Mouse (Mus musculus): Measurements from ENCODE around the gene Vps51. TPM values are rescaled to one million over a fixed set of nuclear protein-coding genes. Genes with fewer than 3 reads are reported as not detected.

Gene Vps51
- polyA plus RNA-seq, 1 experiment: 72.9 TPM

DNA sequence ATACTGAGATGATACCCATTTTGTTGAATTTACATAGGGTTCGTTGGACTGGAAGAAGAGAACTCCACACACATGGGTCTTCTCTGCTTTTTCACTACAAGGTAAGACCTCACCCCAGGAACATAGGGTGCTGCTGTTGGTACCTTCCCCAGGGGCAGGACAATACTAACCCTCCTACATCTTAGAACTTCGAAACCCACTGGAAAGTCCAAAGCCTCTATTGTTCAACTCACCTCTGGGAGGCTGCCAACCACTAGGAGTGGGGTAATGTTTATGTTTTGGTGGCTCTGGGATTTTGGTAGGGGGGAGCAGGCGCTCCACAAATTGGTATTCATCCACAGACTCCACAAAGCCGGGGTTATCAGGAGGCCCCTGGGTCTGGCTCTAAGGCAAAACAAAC lies 20.3 kb downstream of the Vps51 start:
- TF ChIP-seq POLR2A (IDR thresholded peaks at IDR 0.05; ENCODE audit: low read depth, low read length) (no peak), CTCF (IDR thresholded peaks at IDR 0.05; ENCODE audit: extremely low read depth, insufficient read depth, insufficient read length, insufficient replicate concordance) (no peak)
- Histone ChIP-seq H3K27me3 (ENCODE audit: control insufficient read depth, insufficient read depth, low read length) (no peaks in the 10 kb centered on the region), H3K4me1 (ENCODE audit: control insufficient read depth, insufficient read depth, insufficient read length) (no peaks in the 10 kb centered on the region; the same call in 1 of the 2 replicates), H3K36me3 (ENCODE audit: control insufficient read depth, insufficient read depth, low read length) (peaks cover 37% of the 10 kb centered on the region), H3K4me3 (ENCODE audit: extremely low read depth, insufficient read depth, insufficient read length) (peak overlapping the region; percentile 94; the same call in 1 of the 2 replicates), H3K27ac (ENCODE audit: insufficient read depth, low read length) (no peak overlapping the region)
- WGBS: 55% methylated on average over 4 of the region's 4 CpGs
- DNase-seq (ENCODE audit: low read depth in 1 of 2, low spot score in 2 of 2): no peak

DNA sequence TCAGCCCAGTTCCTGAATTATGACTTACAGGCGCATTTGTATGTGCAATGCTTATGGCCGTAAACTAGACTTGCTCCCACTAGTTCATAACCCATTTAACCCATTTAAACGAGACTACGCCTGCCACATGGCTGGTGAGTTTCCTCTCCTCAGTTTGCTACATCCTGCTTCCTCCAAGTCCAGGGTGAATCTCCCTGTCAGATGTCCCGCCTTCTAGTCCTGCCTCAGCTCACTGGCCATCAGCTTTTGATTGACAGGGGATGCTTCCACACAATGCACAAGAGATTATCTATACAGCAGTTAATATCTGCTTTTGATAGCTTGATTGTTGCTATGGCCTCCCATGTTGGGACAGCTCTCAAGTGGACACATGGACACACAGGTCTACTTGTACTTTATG lies 22.7 kb downstream of the Vps51 start:
- H3K4me3 ChIP-seq (ENCODE audit: extremely low read depth, insufficient read depth, insufficient read length): no peak overlapping the region
- no peak overlapping the region for H3K27ac ChIP-seq (ENCODE audit: insufficient read depth, low read length)
- DNase-seq (ENCODE audit: low read depth in 1 of 2, low spot score in 2 of 2): no peak
- no peaks in the 10 kb centered on the region for H3K27me3 ChIP-seq (ENCODE audit: control insufficient read depth, insufficient read depth, low read length)
- H3K36me3 ChIP-seq (ENCODE audit: control insufficient read depth, insufficient read depth, low read length): peaks cover 59% of the 10 kb centered on the region
- TF ChIP-seq CTCF (IDR thresholded peaks at IDR 0.05; ENCODE audit: extremely low read depth, insufficient read depth, insufficient read length, insufficient replicate concordance) (no peak), POLR2A (IDR thresholded peaks at IDR 0.05; ENCODE audit: low read depth, low read length) (no peak)
- H3K4me1 ChIP-seq (ENCODE audit: control insufficient read depth, insufficient read depth, insufficient read length): peaks cover 12% of the 10 kb centered on the region; the same call in 1 of the 2 replicates
- whole genome bisulfite sequencing: 77% methylated on average over 5 of the region's 5 CpGs

- 89% methylated on average over 7 of the region's 7 CpGs for WGBS
These were observed 24.5 kb downstream of the Vps51 start for GRCm38 (mm10) chr19:6052516-6052915.

GRCm38 (mm10) chr19:6048681-6049410 lies 28.2 kb downstream of the Vps51 start:
- Histone ChIP-seq H3K27me3 (ENCODE audit: control insufficient read depth, insufficient read depth, low read length) (no peaks in the 10 kb centered on the region), H3K4me1 (ENCODE audit: control insufficient read depth, insufficient read depth, insufficient read length) (peaks cover 18% of the 10 kb centered on the region), H3K36me3 (ENCODE audit: control insufficient read depth, insufficient read depth, low read length) (peaks cover 53% of the 10 kb centered on the region), H3K4me3 (ENCODE audit: extremely low read depth, insufficient read depth, insufficient read length) (peak overlapping the region; percentile 97), H3K27ac (ENCODE audit: insufficient read depth, low read length) (peak overlapping the region; percentile 100)
- TF ChIP-seq CTCF (IDR thresholded peaks at IDR 0.05; ENCODE audit: extremely low read depth, insufficient read depth, insufficient read length, insufficient replicate concordance) (no peak), POLR2A (IDR thresholded peaks at IDR 0.05; ENCODE audit: low read depth, low read length) (peak; percentile 34)
- DNase-seq (ENCODE audit: low read depth in 1 of 2, low spot score in 2 of 2): peak in 1 of 2 experiments; percentile 61
- 54% methylated on average over 11 of the region's 11 CpGs for WGBS

More at GRCm38 (mm10) chr19:6052516-6052915, 24.5 kb downstream of the Vps51 start:
- Histone ChIP-seq H3K27ac (ENCODE audit: insufficient read depth, low read length) (no peak overlapping the region), H3K4me1 (ENCODE audit: control insufficient read depth, insufficient read depth, insufficient read length) (peaks cover 17% of the 10 kb centered on the region), H3K36me3 (ENCODE audit: control insufficient read depth, insufficient read depth, low read length) (peaks cover 65% of the 10 kb centered on the region), H3K27me3 (ENCODE audit: control insufficient read depth, insufficient read depth, low read length) (no peaks in the 10 kb centered on the region), H3K4me3 (ENCODE audit: extremely low read depth, insufficient read depth, insufficient read length) (no peak overlapping the region)
- no peak for DNase-seq (ENCODE audit: low read depth in 1 of 2, low spot score in 2 of 2)
- no peak for TF ChIP-seq CTCF (IDR thresholded peaks at IDR 0.05; ENCODE audit: extremely low read depth, insufficient read depth, insufficient read length, insufficient replicate concordance)
- TF ChIP-seq POLR2A (IDR thresholded peaks at IDR 0.05; ENCODE audit: low read depth, low read length): no peak

DNA sequence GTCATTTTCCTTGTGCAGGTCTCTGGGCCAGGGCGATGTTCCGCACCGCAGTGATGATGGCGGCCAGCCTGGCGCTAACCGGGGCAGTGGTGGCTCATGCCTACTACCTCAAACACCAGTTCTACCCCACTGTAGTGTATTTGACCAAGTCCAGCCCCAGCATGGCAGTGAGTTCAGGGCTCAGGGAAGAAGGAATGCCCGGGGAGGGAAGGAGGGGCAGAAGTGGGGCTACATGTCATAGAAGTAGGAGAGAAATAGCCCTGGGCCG lies 29.2 kb downstream of the Vps51 start:
- Histone ChIP-seq H3K27me3 (ENCODE audit: control insufficient read depth, insufficient read depth, low read length) (no peaks in the 10 kb centered on the region), H3K36me3 (ENCODE audit: control insufficient read depth, insufficient read depth, low read length) (peaks cover 43% of the 10 kb centered on the region), H3K27ac (ENCODE audit: insufficient read depth, low read length) (peak overlapping the region; percentile 100), H3K4me1 (ENCODE audit: control insufficient read depth, insufficient read depth, insufficient read length) (peaks cover 18% of the 10 kb centered on the region), H3K4me3 (ENCODE audit: extremely low read depth, insufficient read depth, insufficient read length) (peak overlapping the region; percentile 97)
- WGBS: 64% methylated on average over 8 of the region's 8 CpGs
- DNase-seq (ENCODE audit: low read depth in 1 of 2, low spot score in 2 of 2): no peak
- TF ChIP-seq POLR2A (IDR thresholded peaks at IDR 0.05; ENCODE audit: low read depth, low read length): no peak
- no peak for TF ChIP-seq CTCF (IDR thresholded peaks at IDR 0.05; ENCODE audit: extremely low read depth, insufficient read depth, insufficient read length, insufficient replicate concordance)

- Histone ChIP-seq H3K4me1 (ENCODE audit: control insufficient read depth, insufficient read depth, insufficient read length) (peaks cover 18% of the 10 kb centered on the region), H3K27me3 (ENCODE audit: control insufficient read depth, insufficient read depth, low read length) (no peaks in the 10 kb centered on the region), H3K4me3 (ENCODE audit: extremely low read depth, insufficient read depth, insufficient read length) (peak overlapping the region; percentile 97), H3K27ac (ENCODE audit: insufficient read depth, low read length) (peak overlapping the region; percentile 100), H3K36me3 (ENCODE audit: control insufficient read depth, insufficient read depth, low read length) (peaks cover 38% of the 10 kb centered on the region)
- 1% methylated on average over 41 of the region's 44 CpGs for WGBS
- no peak for DNase-seq (ENCODE audit: low read depth in 1 of 2, low spot score in 2 of 2)
- TF ChIP-seq CTCF (IDR thresholded peaks at IDR 0.05; ENCODE audit: extremely low read depth, insufficient read depth, insufficient read length, insufficient replicate concordance): no peak
These were observed 29.7 kb downstream of the Vps51 start for GRCm38 (mm10) chr19:6047154-6047898.

All from spleen, adult 2 months (tissue).